Mouse (Mus musculus) limb, embryonic 15.5 days (tissue): ENCODE measurements around the gene Trmt1. TPM values are rescaled to one million over a fixed set of nuclear protein-coding genes. Genes with fewer than 3 reads are reported as not detected.
A peak's percentile ranks its signal among the peaks of the same experiment; 100 is the strongest.
"Not testable (repeated sequence)": the region's sequence is repeated elsewhere in the genome, so short reads cannot be mapped to it uniquely, and the experiment has no call there.

ENCODE experiments used
- ATAC-seq: fragments of 200-750 bp; cut with Nextera tagmentation; 2 replicates; pipeline ENCODE4 v1.8.0; 2017; ENCODE audit warnings: low read depth, moderate TSS enrichment; ENCODE audit not compliant: insufficient number of reproducible peaks, low FRiP score, low TSS enrichment
- H3K27ac ChIP-seq: fragments of 300-500 bp; sonication (generic); 2 replicates; pipeline ENCODE4 v1.5.1; 2015; ENCODE audit warnings: moderate library complexity, mild to moderate bottlenecking, inconsistent platforms
- H3K27me3 ChIP-seq: fragments of 300-500 bp; sonication (generic); 2 replicates; pipeline ENCODE4 v1.6.1; 2015; ENCODE audit warnings: inconsistent platforms
- H3K36me3 ChIP-seq: fragments of 300-500 bp; sonication (generic); 2 replicates; pipeline ENCODE4 v1.6.1; 2015; ENCODE audit warnings: inconsistent platforms
- H3K4me1 ChIP-seq: fragments of 300-500 bp; sonication (generic); 2 replicates; pipeline ENCODE4 v1.6.1; 2015; ENCODE audit warnings: inconsistent platforms
- H3K4me2 ChIP-seq: fragments of 300-500 bp; sonication (generic); 2 replicates; pipeline ENCODE4 v1.6.1; 2015; ENCODE audit warnings: mild to moderate bottlenecking, inconsistent platforms
- H3K4me3 ChIP-seq: fragments of 300-500 bp; sonication (generic); 2 replicates; pipeline ENCODE4 v1.5.1; 2015; ENCODE audit warnings: mild to moderate bottlenecking, inconsistent platforms
- H3K9ac ChIP-seq: fragments of 300-500 bp; sonication (generic); 2 replicates; pipeline ENCODE4 v1.6.1; 2015; ENCODE audit warnings: inconsistent platforms
- H3K9me3 ChIP-seq: fragments of 300-500 bp; sonication (generic); 2 replicates; pipeline ENCODE4 v1.6.1; 2016; ENCODE audit warnings: inconsistent platforms
- WGBS: fragments of 180-500 bp; shearing (Covaris S2); methylation state at CpG from one replicate; pipeline ENCODE4 v1.1.7; 2015; 5-methylcytosine and 5-hydroxymethylcytosine counted together
- polyA plus RNA-seq: library from polyadenylated mRNA; unstranded; fragments of >200 nt; fragmentation: Nextera tagmentation; extraction: Ambion mirVana; gene quantifications from 2 replicates; pipeline ENCODE4 v1.2.1, GENCODE M21; 2015

Trmt1 gene
- polyA plus RNA-seq, 1 experiment from 2014 or later = 63.3 TPM

GRCm38 (mm10) chr8:84661458-84661871, 24.6 kb upstream of the Trmt1 start:
- H3K27ac ChIP-seq = peak overlapping the region; percentile 96
- peak overlapping the region; percentile 72 for H3K4me2 ChIP-seq
- WGBS = under 1% methylated on average over 24 of the region's 24 CpGs
- peaks cover 52% of the 10 kb centered on the region for H3K4me1 ChIP-seq
- no peaks in the 10 kb centered on the region for H3K36me3 ChIP-seq
- H3K4me3 ChIP-seq = peak overlapping the region; percentile 88
- H3K9ac ChIP-seq = peak overlapping the region; percentile 87
- no peak for ATAC-seq
- no peaks in the 10 kb centered on the region for H3K27me3 ChIP-seq
- no peaks in the 10 kb centered on the region for H3K9me3 ChIP-seq

GRCm38 (mm10) chr8:84661961-84662571, 24.0 kb upstream of the Trmt1 start:
- no peak for ATAC-seq
- H3K27me3 ChIP-seq = no peaks in the 10 kb centered on the region
- H3K4me1 ChIP-seq = peaks cover 46% of the 10 kb centered on the region

GRCm38 (mm10) chr8:84662581-84663065, 23.5 kb upstream of the Trmt1 start, which contains the start of gene Ier2:
Gene Ier2 (minus strand): TSS chr8:84662852.
- Histone ChIP-seq H3K4me2 (peak within 1 kb of the TSS; percentile 72), H3K4me3 (peak within 1 kb of the TSS; percentile 88), H3K27ac (peak within 1 kb of the TSS; percentile 96), H3K27me3 (no peaks in the 10 kb centered on the region), H3K9me3 (no peaks in the 10 kb centered on the region), H3K4me1 (peaks cover 41% of the 10 kb centered on the region), H3K9ac (peak within 1 kb of the TSS; percentile 87), H3K36me3 (peaks cover 5% of the 10 kb centered on the region; the same call in 1 of the 2 replicates)
- peak; percentile 82 for ATAC-seq
- under 1% methylated on average over 27 of the region's 27 CpGs for WGBS

More at GRCm38 (mm10) chr8:84661961-84662571, 24.0 kb upstream of the Trmt1 start:
- no peaks in the 10 kb centered on the region for H3K9me3 ChIP-seq
- peak overlapping the region; percentile 88 for H3K4me3 ChIP-seq
- H3K36me3 ChIP-seq = peaks cover 5% of the 10 kb centered on the region; the same call in 1 of the 2 replicates
- peak overlapping the region; percentile 87 for H3K9ac ChIP-seq
- H3K27ac ChIP-seq = peak overlapping the region; percentile 96
- WGBS = under 1% methylated on average over 60 of the region's 61 CpGs
- H3K4me2 ChIP-seq = peak overlapping the region; percentile 72

- Histone ChIP-seq H3K9me3 (no peaks in the 10 kb centered on the region), H3K4me1 (peaks cover 35% of the 10 kb centered on the region), H3K4me3 (peak overlapping the region; percentile 88), H3K4me2 (peak overlapping the region; percentile 72), H3K36me3 (peaks cover 13% of the 10 kb centered on the region), H3K27me3 (no peaks in the 10 kb centered on the region), H3K9ac (peak overlapping the region; percentile 51), H3K27ac (peak overlapping the region; percentile 96)
- ATAC-seq = peak; percentile 80
- 3% methylated on average over 43 of the region's 43 CpGs for WGBS
Measured at GRCm38 (mm10) chr8:84663483-84664327, 22.4 kb upstream of the Trmt1 start.

GRCm38 (mm10) chr8:84664566-84665384, 21.3 kb upstream of the Trmt1 start:
- Histone ChIP-seq H3K4me1 (peaks cover 31% of the 10 kb centered on the region), H3K9me3 (no peaks in the 10 kb centered on the region), H3K27me3 (no peaks in the 10 kb centered on the region), H3K4me3 (peak overlapping the region; percentile 88), H3K4me2 (peak overlapping the region; percentile 72), H3K27ac (peak overlapping the region; percentile 96), H3K36me3 (peaks cover 21% of the 10 kb centered on the region), H3K9ac (peak overlapping the region; percentile 55)
- peak; percentile 50 for ATAC-seq
- whole genome bisulfite sequencing = under 1% methylated on average over 29 of the region's 29 CpGs

- 2% methylated on average over 14 of the region's 14 CpGs for WGBS
- no peaks in the 10 kb centered on the region for H3K27me3 ChIP-seq
- ATAC-seq = no peak
Measured at GRCm38 (mm10) chr8:84665385-84665893, 20.7 kb upstream of the Trmt1 start.

GRCm38 (mm10) chr8:84668081-84668480, 18.0 kb upstream of the Trmt1 start:
- no peak for ATAC-seq
- 79% methylated on average over 1 of the region's 1 CpGs for WGBS
- H3K27me3 ChIP-seq = no peaks in the 10 kb centered on the region
- H3K9ac ChIP-seq = no peak overlapping the region
- H3K4me1 ChIP-seq = peaks cover 14% of the 10 kb centered on the region
- no peak overlapping the region for H3K4me3 ChIP-seq
- peak overlapping the region; percentile 22; the same call in 1 of the 2 replicates for H3K27ac ChIP-seq
- no peaks in the 10 kb centered on the region for H3K9me3 ChIP-seq
- peaks cover 50% of the 10 kb centered on the region for H3K36me3 ChIP-seq
- H3K4me2 ChIP-seq = no peak overlapping the region

More at GRCm38 (mm10) chr8:84665385-84665893, 20.7 kb upstream of the Trmt1 start:
- H3K4me1 ChIP-seq = peaks cover 24% of the 10 kb centered on the region
- peak overlapping the region; percentile 88 for H3K4me3 ChIP-seq
- H3K27ac ChIP-seq = peak overlapping the region; percentile 96
- peaks cover 26% of the 10 kb centered on the region for H3K36me3 ChIP-seq
- H3K4me2 ChIP-seq = peak overlapping the region; percentile 72
- no peaks in the 10 kb centered on the region for H3K9me3 ChIP-seq
- H3K9ac ChIP-seq = peak overlapping the region; percentile 55

GRCm38 (mm10) chr8:84668731-84669485, 17.2 kb upstream of the Trmt1 start:
- H3K36me3 ChIP-seq = peaks cover 56% of the 10 kb centered on the region
- H3K4me3 ChIP-seq = no peak overlapping the region
- 84% methylated on average over 6 of the region's 6 CpGs for WGBS
- H3K9ac ChIP-seq = no peak overlapping the region
- ATAC-seq = no peak
- H3K9me3 ChIP-seq = no peaks in the 10 kb centered on the region
- no peaks in the 10 kb centered on the region for H3K27me3 ChIP-seq
- 0 out of 2 replicates have a peak overlapping the region, but pooled peaks have one; percentile 22 for H3K27ac ChIP-seq
- H3K4me2 ChIP-seq = no peak overlapping the region
- peaks cover 9% of the 10 kb centered on the region for H3K4me1 ChIP-seq

- Histone ChIP-seq H3K27ac (0 out of 2 replicates have a peak overlapping the region, but pooled peaks have one; percentile 24), H3K36me3 (peaks cover 70% of the 10 kb centered on the region)
- H3K27me3 ChIP-seq, H3K4me1 ChIP-seq, ATAC-seq, H3K9me3 ChIP-seq, H3K9ac ChIP-seq, H3K4me2 ChIP-seq, H3K4me3 ChIP-seq: not testable (repeated sequence)
- WGBS = 87% methylated on average over 5 of the region's 5 CpGs
Measured at GRCm38 (mm10) chr8:84670295-84671006, 15.7 kb upstream of the Trmt1 start.

GRCm38 (mm10) chr8:84677305-84677704, 8.8 kb upstream of the Trmt1 start:
- Histone ChIP-seq H3K4me1 (no peaks in the 10 kb centered on the region), H3K27me3 (no peaks in the 10 kb centered on the region), H3K36me3 (peaks cover 48% of the 10 kb centered on the region), H3K9ac (no peak overlapping the region), H3K27ac (no peak overlapping the region), H3K9me3 (no peaks in the 10 kb centered on the region), H3K4me2 (no peak overlapping the region), H3K4me3 (no peak overlapping the region)
- no peak for ATAC-seq
- 94% methylated on average over 5 of the region's 5 CpGs for WGBS
